Mouse (Mus musculus): ENCODE data around the gene Cmtm4. TPM values are rescaled to one million over a fixed set of nuclear protein-coding genes. Genes with fewer than 3 reads are reported as not detected.

The Cmtm4 gene
- total and polyA plus RNA-seq, 3 experiments: 0.05 TPM; not detected in 2

DNA sequence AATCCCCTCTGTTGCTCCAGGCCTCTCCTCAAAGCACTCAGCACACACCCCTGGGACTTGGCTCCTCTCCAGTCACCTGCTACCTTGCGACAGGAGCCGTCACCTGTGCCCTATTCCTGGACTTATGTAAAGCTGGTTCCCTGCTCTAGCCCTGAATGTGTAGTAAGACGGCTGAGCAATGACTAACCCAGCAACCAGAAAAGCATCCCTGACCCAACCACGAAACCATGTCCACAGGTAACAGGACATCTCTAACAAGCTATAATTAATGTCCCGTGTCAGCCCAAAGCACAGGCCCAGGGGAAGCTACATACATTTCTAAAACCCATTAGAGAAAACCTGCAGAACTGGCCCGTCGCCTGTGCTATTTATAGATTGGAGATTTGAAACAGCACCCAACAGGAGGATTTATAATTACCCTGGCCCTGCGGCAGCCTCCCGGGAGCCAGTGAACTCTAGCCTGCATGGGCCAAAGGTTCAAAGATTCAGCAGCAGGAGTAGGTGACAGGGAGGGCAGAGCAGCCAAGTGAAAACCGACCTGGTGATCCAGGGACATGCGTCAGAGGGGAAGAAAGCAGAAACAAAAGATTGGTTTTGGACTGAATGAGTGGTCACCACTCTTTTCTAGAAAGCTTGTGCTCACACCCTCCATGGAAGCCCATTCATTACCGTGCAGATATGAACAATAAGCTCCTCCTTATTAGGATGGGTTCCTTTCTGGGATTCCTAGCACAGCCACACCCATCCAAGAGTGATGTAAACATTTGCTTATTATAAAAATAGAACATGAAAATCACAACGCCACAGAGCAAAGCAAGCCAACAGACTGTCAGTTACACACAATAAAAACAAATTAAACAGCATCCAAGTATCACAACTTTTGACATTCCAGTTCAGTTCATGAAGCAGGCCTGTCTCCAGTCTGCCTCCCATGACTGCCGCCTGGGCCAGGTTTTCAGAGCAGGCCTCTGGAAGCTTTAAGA lies 20.5 kb downstream of the Cmtm4 start:
- peaks cover under 1% of the 10 kb centered on the region; the same call in 1 of the 2 replicates for H3K27me3 ChIP-seq (ENCODE audit: insufficient read depth, low read length)
- TF ChIP-seq GATA1 (IDR thresholded peaks at IDR 0.05; ENCODE audit: borderline replicate concordance, low read length): no peak
- DNase-seq (ENCODE audit: low spot score) (no peak), ATAC-seq (ENCODE audit: extremely low read depth, insufficient number of reproducible peaks, low FRiP score, poor library complexity, severe bottlenecking) (no peak)
- no peaks in the 10 kb centered on the region for H3K4me1 ChIP-seq (ENCODE audit: insufficient read depth, low read depth, low read length)
- H3K4me3 ChIP-seq (ENCODE audit: low read depth, low read length): no peak overlapping the region
- H3K9me3 ChIP-seq (replicated peaks): no peaks in the 10 kb centered on the region
- H3K36me3 ChIP-seq (replicated peaks): no peaks in the 10 kb centered on the region

DNA sequence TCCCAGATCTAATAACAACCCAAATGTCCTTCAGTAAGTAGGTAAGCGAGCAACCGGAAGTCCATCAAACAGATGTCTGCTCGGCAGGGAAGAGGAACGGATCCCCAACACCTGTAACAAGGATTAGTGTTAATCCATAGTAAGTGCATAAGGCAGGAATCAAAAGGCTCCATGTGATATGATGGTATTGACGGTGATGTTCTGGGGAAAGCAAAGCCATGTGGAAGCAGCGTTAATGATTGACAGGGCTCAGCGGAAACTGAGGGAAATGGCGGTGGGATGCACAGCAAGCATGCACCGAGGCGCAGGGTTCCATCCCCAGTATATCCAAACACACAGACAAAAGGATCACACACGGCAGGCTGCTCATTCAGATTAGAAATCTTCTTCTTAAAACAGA lies 21.3 kb downstream of the Cmtm4 start:
- H3K9me3 ChIP-seq (replicated peaks): no peaks in the 10 kb centered on the region
- no peak for ATAC-seq (ENCODE audit: extremely low read depth, insufficient number of reproducible peaks, low FRiP score, poor library complexity, severe bottlenecking)
- no peaks in the 10 kb centered on the region for H3K4me1 ChIP-seq (ENCODE audit: insufficient read depth, low read depth, low read length)
- H3K36me3 ChIP-seq (replicated peaks): no peaks in the 10 kb centered on the region
- no peak overlapping the region for H3K4me3 ChIP-seq (ENCODE audit: low read depth, low read length)
- H3K27me3 ChIP-seq (ENCODE audit: insufficient read depth, low read length): no peaks in the 10 kb centered on the region
- no peak for TF ChIP-seq CTCF (IDR thresholded peaks at IDR 0.05; ENCODE audit: low read depth, low read length)
- no peak for TF ChIP-seq POLR2AphosphoS5 (IDR thresholded peaks at IDR 0.05; ENCODE audit: insufficient replicate concordance, low read depth, low read length)
- no peak for TF ChIP-seq GATA1 (IDR thresholded peaks at IDR 0.05; ENCODE audit: borderline replicate concordance, low read length)
- TF ChIP-seq GATA2 (IDR thresholded peaks at IDR 0.05; ENCODE audit: borderline replicate concordance, low read depth, low read length): no peak
- no peak for TF ChIP-seq TAL1 (conservative IDR thresholded peaks at IDR 0.05; ENCODE audit: low read depth, low read length)
- no peak for DNase-seq (ENCODE audit: low spot score)

DNA sequence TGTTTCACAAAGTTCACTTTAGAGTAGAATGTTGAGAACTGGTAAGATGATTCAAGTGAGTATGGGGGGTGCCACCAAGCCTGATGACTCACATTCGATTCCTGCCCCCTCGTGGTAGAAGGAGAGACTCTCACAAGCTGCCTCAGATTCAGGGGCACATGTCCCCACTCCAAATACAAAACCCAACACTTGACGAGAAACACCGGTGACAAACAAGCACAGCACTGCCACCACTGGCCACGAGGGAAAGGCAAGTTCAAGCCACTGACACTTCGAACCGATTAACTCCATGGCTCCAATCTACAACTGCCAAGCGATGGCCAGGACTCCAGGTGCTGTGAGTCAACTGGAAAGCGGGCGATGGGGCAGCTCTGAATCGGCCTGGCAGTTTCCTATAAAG lies 21.8 kb downstream of the Cmtm4 start:
- Histone ChIP-seq H3K4me1 (ENCODE audit: insufficient read depth, low read depth, low read length) (no peaks in the 10 kb centered on the region), H3K9me3 (replicated peaks) (no peaks in the 10 kb centered on the region), H3K4me3 (ENCODE audit: low read depth, low read length) (no peak overlapping the region), H3K36me3 (replicated peaks) (no peaks in the 10 kb centered on the region), H3K27me3 (ENCODE audit: insufficient read depth, low read length) (no peaks in the 10 kb centered on the region)
- DNase-seq (ENCODE audit: low spot score) (no peak), ATAC-seq (ENCODE audit: extremely low read depth, insufficient number of reproducible peaks, low FRiP score, poor library complexity, severe bottlenecking) (no peak)
- TF ChIP-seq TAL1 (conservative IDR thresholded peaks at IDR 0.05; ENCODE audit: low read depth, low read length) (no peak), GATA2 (IDR thresholded peaks at IDR 0.05; ENCODE audit: borderline replicate concordance, low read depth, low read length) (no peak), POLR2AphosphoS5 (IDR thresholded peaks at IDR 0.05; ENCODE audit: insufficient replicate concordance, low read depth, low read length) (no peak), CTCF (IDR thresholded peaks at IDR 0.05; ENCODE audit: low read depth, low read length) (no peak), GATA1 (IDR thresholded peaks at IDR 0.05; ENCODE audit: borderline replicate concordance, low read length) (no peak)

DNA sequence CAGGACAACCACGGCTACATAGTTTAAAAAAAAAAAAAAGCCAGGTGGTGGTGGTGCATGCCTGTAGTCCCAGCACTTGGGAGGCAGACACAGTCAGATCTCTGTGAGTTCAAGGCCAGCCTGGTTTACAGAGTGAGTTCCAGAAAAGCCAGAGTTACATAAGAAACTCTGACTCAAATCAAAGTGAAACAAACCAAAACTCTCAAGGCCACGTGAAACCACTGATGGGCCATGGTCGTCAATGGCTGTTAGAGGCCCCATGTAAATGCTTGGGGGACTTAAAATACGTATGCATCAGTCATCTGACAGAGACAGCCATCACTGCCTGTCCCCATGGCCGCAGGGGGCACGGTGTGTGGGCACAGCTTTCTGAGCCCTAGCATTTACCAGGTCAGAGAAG lies 24.5 kb downstream of the Cmtm4 start:
- Histone ChIP-seq H3K27me3 (ENCODE audit: insufficient read depth, low read length) (no peaks in the 10 kb centered on the region), H3K4me3 (ENCODE audit: low read depth, low read length) (no peak overlapping the region), H3K4me1 (ENCODE audit: insufficient read depth, low read depth, low read length) (no peaks in the 10 kb centered on the region), H3K9me3 (replicated peaks) (no peaks in the 10 kb centered on the region), H3K36me3 (replicated peaks) (no peaks in the 10 kb centered on the region)
- DNase-seq (ENCODE audit: low spot score) (no peak), ATAC-seq (ENCODE audit: extremely low read depth, insufficient number of reproducible peaks, low FRiP score, poor library complexity, severe bottlenecking) (no peak)
- no peak for TF ChIP-seq POLR2AphosphoS5 (IDR thresholded peaks at IDR 0.05; ENCODE audit: insufficient replicate concordance, low read depth, low read length)

DNA sequence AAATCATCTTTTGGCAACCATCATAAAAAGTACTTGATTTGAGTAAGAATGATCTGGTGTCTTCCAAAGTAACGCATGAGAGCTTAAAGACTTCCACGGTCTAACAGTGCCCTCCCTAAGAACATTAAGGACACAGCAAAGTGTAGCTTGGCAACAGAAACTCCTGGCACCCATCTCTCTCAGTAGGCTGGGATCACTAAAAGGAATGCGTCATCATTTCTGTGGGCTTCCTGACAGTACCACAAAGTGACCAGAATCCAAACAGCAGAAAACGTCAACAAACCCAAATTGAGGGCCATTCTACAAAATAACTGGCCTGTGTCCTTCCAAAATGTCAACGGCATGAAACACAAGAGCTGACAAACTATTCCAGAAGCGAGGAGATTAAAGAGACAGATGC lies 25.5 kb downstream of the Cmtm4 start:
- Histone ChIP-seq H3K9me3 (replicated peaks) (no peaks in the 10 kb centered on the region), H3K27me3 (ENCODE audit: insufficient read depth, low read length) (no peaks in the 10 kb centered on the region), H3K4me3 (ENCODE audit: low read depth, low read length) (no peak overlapping the region), H3K36me3 (replicated peaks) (no peaks in the 10 kb centered on the region), H3K4me1 (ENCODE audit: insufficient read depth, low read depth, low read length) (no peaks in the 10 kb centered on the region)
- DNase-seq (ENCODE audit: low spot score) (no peak), ATAC-seq (ENCODE audit: extremely low read depth, insufficient number of reproducible peaks, low FRiP score, poor library complexity, severe bottlenecking) (no peak)
- TF ChIP-seq CTCF (IDR thresholded peaks at IDR 0.05; ENCODE audit: low read depth, low read length): no peak
- TF ChIP-seq GATA2 (IDR thresholded peaks at IDR 0.05; ENCODE audit: borderline replicate concordance, low read depth, low read length): no peak
- no peak for TF ChIP-seq TAL1 (conservative IDR thresholded peaks at IDR 0.05; ENCODE audit: low read depth, low read length)
- TF ChIP-seq POLR2AphosphoS5 (IDR thresholded peaks at IDR 0.05; ENCODE audit: insufficient replicate concordance, low read depth, low read length): no peak
- no peak for TF ChIP-seq GATA1 (IDR thresholded peaks at IDR 0.05; ENCODE audit: borderline replicate concordance, low read length)

DNA sequence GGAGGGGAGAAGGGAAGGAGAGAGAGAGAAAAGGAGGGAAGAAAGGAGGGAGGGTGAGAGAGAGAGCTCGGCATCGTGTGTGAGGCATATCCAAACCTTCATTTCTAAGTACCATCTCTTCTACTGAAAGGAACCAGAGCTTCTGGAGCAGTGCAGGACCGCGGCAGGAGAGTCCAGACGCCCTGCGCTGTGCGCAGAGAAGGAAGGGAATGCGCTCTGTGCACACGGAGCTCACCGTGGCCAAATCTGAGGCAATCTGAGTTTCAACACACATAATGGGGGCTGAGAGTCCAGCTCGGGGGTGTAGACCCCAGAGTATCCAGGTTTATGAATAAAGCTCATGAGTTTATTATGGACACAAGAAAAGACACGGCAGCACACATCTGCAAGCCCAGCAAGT lies 26.0 kb downstream of the Cmtm4 start:
- Histone ChIP-seq H3K36me3 (replicated peaks) (no peaks in the 10 kb centered on the region), H3K9me3 (replicated peaks) (no peaks in the 10 kb centered on the region), H3K4me3 (ENCODE audit: low read depth, low read length) (no peak overlapping the region), H3K27me3 (ENCODE audit: insufficient read depth, low read length) (no peaks in the 10 kb centered on the region), H3K4me1 (ENCODE audit: insufficient read depth, low read depth, low read length) (no peaks in the 10 kb centered on the region)
- DNase-seq (ENCODE audit: low spot score) (no peak), ATAC-seq (ENCODE audit: extremely low read depth, insufficient number of reproducible peaks, low FRiP score, poor library complexity, severe bottlenecking) (no peak)
- TF ChIP-seq GATA2 (IDR thresholded peaks at IDR 0.05; ENCODE audit: borderline replicate concordance, low read depth, low read length) (no peak), CTCF (IDR thresholded peaks at IDR 0.05; ENCODE audit: low read depth, low read length) (no peak), GATA1 (IDR thresholded peaks at IDR 0.05; ENCODE audit: borderline replicate concordance, low read length) (no peak), POLR2AphosphoS5 (IDR thresholded peaks at IDR 0.05; ENCODE audit: insufficient replicate concordance, low read depth, low read length) (no peak), TAL1 (conservative IDR thresholded peaks at IDR 0.05; ENCODE audit: low read depth, low read length) (no peak)

Measured in G1E (cell line).